Comparison of ENCODE assay signal across 15 mouse cellular contexts in the genomic region with DNA sequence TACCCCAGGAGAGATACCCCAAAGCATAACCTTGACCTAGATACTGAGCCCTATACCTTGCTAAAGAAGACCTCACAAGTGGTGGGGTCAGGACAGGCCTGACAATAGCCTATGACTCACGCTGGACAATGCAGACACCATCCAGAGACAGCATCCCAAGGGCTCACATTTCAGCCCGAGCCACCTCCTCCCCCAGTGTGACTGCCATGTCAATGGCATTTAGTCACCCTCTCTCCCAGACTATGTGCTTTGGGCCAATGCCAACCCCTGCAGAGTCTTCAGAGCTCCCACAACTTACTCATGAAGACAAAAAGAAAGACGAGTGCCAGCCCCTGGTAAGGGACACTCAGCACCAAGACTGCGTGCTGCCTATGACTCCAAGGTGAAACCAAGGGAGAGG. TPM values are rescaled to one million over a fixed set of nuclear protein-coding genes. Genes with fewer than 3 reads are reported as not detected.
DNase-seq lines count a peak whose midpoint lies in the region; ATAC-seq and TF ChIP-seq lines count a peak whose summit lies in the region.
"Had no signal": no experiment of that assay in that cellular context is flagged by ENCODE, and none has a peak within 500 bp of the region (broad histone marks: within the 10 kb centered on the region; RNA-seq: fewer than 3 reads in every experiment).

No protein-coding gene starts in this region.

- no peaks in the 10 kb centered on the region for H3K9me3 ChIP-seq in heart, embryonic 15.5 days (replicated peaks)
- no peaks in the 10 kb centered on the region for H3K9me3 ChIP-seq in kidney, embryonic 15.5 days (replicated peaks)
- H3K9me3 ChIP-seq: embryonic facial prominence, embryonic 15.5 days; forebrain, embryonic 13.5 days; lung, embryonic 15.5 days had no signal

- peak; percentile 45; the same call in 1 of the 2 replicates for ATAC-seq in heart, embryonic 15.5 days (replicated peaks; ENCODE audit: insufficient number of reproducible peaks, insufficient read depth, low FRiP score, low read depth)
- ATAC-seq in kidney, embryonic 15.5 days (replicated peaks; ENCODE audit: low FRiP score) = no peak
- ATAC-seq in cerebellum, adult (ENCODE audit: insufficient number of reproducible peaks, low FRiP score, low TSS enrichment) = no peak
- ATAC-seq: forebrain, embryonic 13.5 days had no signal

- no peaks in the 10 kb centered on the region for H3K79me2 ChIP-seq in heart, adult 2 months (replicated peaks; ENCODE audit: control insufficient read depth, insufficient read depth, low read length)
- peaks cover 8% of the 10 kb centered on the region for H3K79me2 ChIP-seq in C2C12 (ENCODE audit: control insufficient read depth, insufficient read depth)

- peak overlapping the region; percentile 37 for H3ac ChIP-seq in C2C12 (ENCODE audit: control insufficient read depth, insufficient read length, low read depth)

- intact Hi-C loops in heart, adult 2 months (cut with DNase I) = loop anchor here (5.0 to 10.0 kb wide), 2 partner anchors 247 to 370 kb away; a partner anchor contains a TSS

- H3K4me3 ChIP-seq in heart, adult 2 months = no peak overlapping the region
- H3K4me3 ChIP-seq in C2C12 (ENCODE audit: insufficient read depth, poor library complexity, severe bottlenecking) = no peak overlapping the region
- no peak overlapping the region for H3K4me3 ChIP-seq in heart, embryonic 15.5 days
- H3K4me3 ChIP-seq in kidney, embryonic 15.5 days (replicated peaks) = no peak overlapping the region
- H3K4me3 ChIP-seq: embryonic facial prominence, embryonic 15.5 days; forebrain, embryonic 13.5 days; lung, embryonic 15.5 days had no signal

- WGBS in heart, adult 2 months = 47% methylated on average over 4 of the region's 4 CpGs
- WGBS in heart, embryonic 15.5 days = 32% methylated on average over 4 of the region's 4 CpGs
- WGBS in kidney, embryonic 15.5 days = 47% methylated on average over 4 of the region's 4 CpGs

- H3K4me1 ChIP-seq in heart, adult 2 months (ENCODE audit: control insufficient read depth, insufficient read depth, low read length) = peaks cover 16% of the 10 kb centered on the region
- H3K4me1 ChIP-seq in heart, embryonic 15.5 days (replicated peaks) = peaks cover 51% of the 10 kb centered on the region
- peaks cover 28% of the 10 kb centered on the region for H3K4me1 ChIP-seq in kidney, embryonic 15.5 days

- peaks cover 4% of the 10 kb centered on the region for H3K79me3 ChIP-seq in C2C12 (ENCODE audit: low read depth)

- peak overlapping the region; percentile 98 for H3K27ac ChIP-seq in heart, adult 2 months
- peak overlapping the region; percentile 94 for H3K27ac ChIP-seq in heart, embryonic 15.5 days
- no peak overlapping the region for H3K27ac ChIP-seq in kidney, embryonic 15.5 days
- H3K27ac ChIP-seq: embryonic facial prominence, embryonic 15.5 days; forebrain, embryonic 13.5 days; lung, embryonic 15.5 days had no signal

- peak; percentile 51 to 68 for DNase-seq in heart, adult 2 months
- DNase-seq in heart, adult 8-10 months (ENCODE audit: low spot score) = no peak
- peak; percentile 86 for DNase-seq in adrenal gland, postnatal 14 days
- no peak for DNase-seq in left cerebral cortex, adult 11 months (ENCODE audit: low spot score)
- DNase-seq: cerebellum, adult 11 months; thymus, postnatal 25 days had no signal

- H3K4me2 ChIP-seq in heart, embryonic 15.5 days = peak overlapping the region; percentile 23
- no peak overlapping the region for H3K4me2 ChIP-seq in kidney, embryonic 15.5 days
- H3K4me2 ChIP-seq: embryonic facial prominence, embryonic 15.5 days; forebrain, embryonic 13.5 days; lung, embryonic 15.5 days; midbrain, embryonic 11.5 days had no signal

- no peaks in the 10 kb centered on the region for H3K27me3 ChIP-seq in heart, adult 2 months (ENCODE audit: control insufficient read depth, insufficient read depth, low read length)
- no peaks in the 10 kb centered on the region for H3K27me3 ChIP-seq in C2C12 (ENCODE audit: control insufficient read depth, insufficient read depth, insufficient read length)
- H3K27me3 ChIP-seq in heart, embryonic 15.5 days = peaks cover 10% of the 10 kb centered on the region
- H3K27me3 ChIP-seq in kidney, embryonic 15.5 days = peaks cover 89% of the 10 kb centered on the region

- TF ChIP-seq EP300 in heart, adult 2 months (IDR thresholded peaks at IDR 0.05; ENCODE audit: insufficient read depth, low read depth, low read length) = 0 out of 2 replicates have a peak, but pooled peaks have one; percentile 18

- no peak overlapping the region; the same call in 1 of the 2 replicates for H3K9ac ChIP-seq in heart, adult 2 months (ENCODE audit: low read depth, low read length)
- 0 out of 2 replicates have a peak overlapping the region, but pooled peaks have one; percentile 5 for H3K9ac ChIP-seq in heart, embryonic 15.5 days
- H3K9ac ChIP-seq in kidney, embryonic 15.5 days = no peak overlapping the region
- H3K9ac ChIP-seq: embryonic facial prominence, embryonic 15.5 days; forebrain, embryonic 13.5 days; lung, embryonic 15.5 days had no signal

- peak; percentile 39; the same call in 1 of the 2 replicates for TF ChIP-seq POLR2A in heart, adult 2 months (IDR thresholded peaks at IDR 0.05; ENCODE audit: insufficient read depth, low read depth, low read length)

- TF ChIP-seq CTCF in heart, adult 2 months (IDR thresholded peaks at IDR 0.05) = no peak
- TF ChIP-seq CTCF in C2C12 (IDR thresholded peaks at IDR 0.05; ENCODE audit: control insufficient read depth, insufficient read depth, insufficient read length) = no peak

- peaks cover 9% of the 10 kb centered on the region; the same call in 1 of the 2 replicates for H3K36me3 ChIP-seq in heart, adult 2 months (ENCODE audit: control insufficient read depth, insufficient read depth, low read length)
- H3K36me3 ChIP-seq in C2C12 (ENCODE audit: control insufficient read depth, insufficient read depth) = peaks cover 4% of the 10 kb centered on the region
- peaks cover 8% of the 10 kb centered on the region; the same call in 1 of the 2 replicates for H3K36me3 ChIP-seq in heart, embryonic 15.5 days
- no peaks in the 10 kb centered on the region for H3K36me3 ChIP-seq in kidney, embryonic 15.5 days
- H3K36me3 ChIP-seq: embryonic facial prominence, embryonic 15.5 days; lung, embryonic 15.5 days had no signal

TF ChIP-seq in C2C12, 6 proteins besides CTCF, POLR2A, EP300 and RAD21:
- TF ChIP-seq MAX (IDR thresholded peaks at IDR 0.05) = no peak
- no peak for TF ChIP-seq USF1 (IDR thresholded peaks at IDR 0.05; ENCODE audit: low read depth)
- TF ChIP-seq MYOD1 (IDR thresholded peaks at IDR 0.05; ENCODE audit: control insufficient read depth, insufficient read length, low read depth) = peak; percentile 34
- TF ChIP-seq CEBPB (IDR thresholded peaks at IDR 0.05; ENCODE audit: low read depth) = peak; percentile 0
- TF ChIP-seq FOSL1 (IDR thresholded peaks at IDR 0.05; ENCODE audit: insufficient read depth, low read length, poor library complexity, severe bottlenecking) = peak; percentile 88

RNA-seq across cellular contexts. Expression of a gene that starts 2.5 kb away (rescaled TPM):
- total RNA-seq in heart, adult 2 months (2021) = 100 to 1,000 TPM; 207 to 213 TPM
- 482 and 483 TPM in 2 replicates for polyA plus RNA-seq in heart, adult 2 months (2012; rRNA removed)
- 100 to 1,000 TPM; 221 to 251 (median 232) TPM for total RNA-seq in heart, adult 8-10 months (2022)
- polyA plus RNA-seq in C2C12 (2012; fragmentation: generic; extraction: Trizol) = 12.8 TPM
- total RNA-seq in adrenal gland, postnatal 14 days (2021) = 3.6 and 7.8 TPM in 2 replicates
- polyA plus RNA-seq in heart, embryonic 15.5 days (2015; fragmentation: Nextera tagmentation; extraction: Ambion mirVana) = 42.4 and 43.7 TPM in 2 replicates
- polyA plus RNA-seq in kidney, embryonic 15.5 days (2015; fragmentation: Nextera tagmentation; extraction: Ambion mirVana) = 0.48 and 0.59 TPM in 2 replicates
- total RNA-seq: common myeloid progenitor, adult 5-6 weeks had no signal
- polyA plus RNA-seq: midbrain, embryonic 11.5 days had no signal

RNA-seq across cellular contexts. Expression of a gene that starts 24.8 kb away (rescaled TPM):
- total RNA-seq in heart, adult 2 months (2021) = 10 to 100 TPM in 1 of 2 experiments, 1 to 10 TPM in 1; 9.2 to 10.6 TPM
- polyA plus RNA-seq in heart, adult 2 months (2012; rRNA removed) = 19.4 and 20.3 TPM in 2 replicates
- total RNA-seq in heart, adult 8-10 months (2022) = 10 to 100 TPM in 2 of 4 experiments, 1 to 10 TPM in 2; 7.5 to 11.6 (median 9.9) TPM
- 64.3 TPM for polyA plus RNA-seq in C2C12 (2012; fragmentation: generic; extraction: Trizol)
- total RNA-seq in adrenal gland, postnatal 14 days (2021) = 8.2 and 10.4 TPM in 2 replicates
- polyA plus RNA-seq in heart, embryonic 15.5 days (2015; fragmentation: Nextera tagmentation; extraction: Ambion mirVana) = 3.2 and 4.9 TPM in 2 replicates
- polyA plus RNA-seq in kidney, embryonic 15.5 days (2015; fragmentation: Nextera tagmentation; extraction: Ambion mirVana) = 5.3 and 6.9 TPM in 2 replicates

RNA-seq across cellular contexts. Expression of a gene that starts 28.7 kb away (rescaled TPM):
- total RNA-seq in heart, adult 2 months (2021) = 10 to 100 TPM; 53.3 to 59.4 TPM
- polyA plus RNA-seq in heart, adult 2 months (2012; rRNA removed) = 52.3 and 54.0 TPM in 2 replicates
- 10 to 100 TPM; 53.5 to 63.3 (median 57.1) TPM for total RNA-seq in heart, adult 8-10 months (2022)
- polyA plus RNA-seq in C2C12 (2012; fragmentation: generic; extraction: Trizol) = 56.7 TPM
- total RNA-seq in adrenal gland, postnatal 14 days (2021) = 49.5 and 53.0 TPM in 2 replicates
- 6.8 and 10.0 TPM in 2 replicates for polyA plus RNA-seq in heart, embryonic 15.5 days (2015; fragmentation: Nextera tagmentation; extraction: Ambion mirVana)
- 9.7 and 12.6 TPM in 2 replicates for polyA plus RNA-seq in kidney, embryonic 15.5 days (2015; fragmentation: Nextera tagmentation; extraction: Ambion mirVana)

RNA-seq across cellular contexts. Expression of a gene that starts 50.2 kb away (rescaled TPM):
- 1 to 10 TPM; 2.4 to 2.9 TPM for total RNA-seq in heart, adult 2 months (2021)
- polyA plus RNA-seq in heart, adult 2 months (2012; rRNA removed) = 1.4 and 2.0 TPM in 2 replicates
- 1 to 10 TPM; 1.7 to 3.2 (median 2.2) TPM for total RNA-seq in heart, adult 8-10 months (2022)
- polyA plus RNA-seq in C2C12 (2012; fragmentation: generic; extraction: Trizol) = 1.5 TPM
- total RNA-seq in adrenal gland, postnatal 14 days (2021) = 24.3 and 26.9 TPM in 2 replicates
- 2.2 and 4.5 TPM in 2 replicates for polyA plus RNA-seq in heart, embryonic 15.5 days (2015; fragmentation: Nextera tagmentation; extraction: Ambion mirVana)
- 1.9 TPM in 2 replicates for polyA plus RNA-seq in kidney, embryonic 15.5 days (2015; fragmentation: Nextera tagmentation; extraction: Ambion mirVana)

RNA-seq across cellular contexts. Expression of a gene that starts 51.1 kb away (rescaled TPM):
- total RNA-seq in heart, adult 2 months (2021) = 1 to 10 TPM; 8.3 to 9.8 TPM
- 13.5 and 14.2 TPM in 2 replicates for polyA plus RNA-seq in heart, adult 2 months (2012; rRNA removed)
- total RNA-seq in heart, adult 8-10 months (2022) = 10 to 100 TPM; 10.5 to 12.4 (median 11.4) TPM
- 18.2 TPM for polyA plus RNA-seq in C2C12 (2012; fragmentation: generic; extraction: Trizol)
- total RNA-seq in adrenal gland, postnatal 14 days (2021) = 9.6 and 12.5 TPM in 2 replicates
- polyA plus RNA-seq in heart, embryonic 15.5 days (2015; fragmentation: Nextera tagmentation; extraction: Ambion mirVana) = 26.3 and 32.2 TPM in 2 replicates
- polyA plus RNA-seq in kidney, embryonic 15.5 days (2015; fragmentation: Nextera tagmentation; extraction: Ambion mirVana) = 34.8 and 41.2 TPM in 2 replicates

Comparison
In these comparisons a context has a peak if more than half of its experiments do, and no peak if none do; other contexts are left out.
1. DNase-seq: peak in heart, adult 2 months (2 of 2) and adrenal gland, postnatal 14 days (single experiment); none in heart, adult 8-10 months (single experiment) and left cerebral cortex, adult 11 months (single experiment).
2. RNA of a gene that starts 2.5 kb away (polyA plus RNA-seq): 482 to 483 TPM in heart, adult 2 months; 42.4 to 43.7 TPM in heart, embryonic 15.5 days, 12.8 TPM in C2C12 (single experiment) and 0.48 to 0.59 TPM in kidney, embryonic 15.5 days; every median in the first group is over 10 times any median in the second.